Mouse (Mus musculus): ENCODE data around the gene Slc4a8. TPM values are rescaled to one million over a fixed set of nuclear protein-coding genes. Genes with fewer than 3 reads are reported as not detected.

The Slc4a8 gene
- polyA plus RNA-seq, 1 experiment from 2014 or later: 16.8 TPM

Other genes with a start within 250 kb of the Slc4a8 start
- gene Tfcp2, start 209.7 kb upstream of the Slc4a8 start, polyA plus RNA-seq (2016; fragmentation: Nextera tagmentation; extraction: Ambion mirVana): 40.0 and 41.0 TPM in 2 replicates
- 29.0 and 29.1 TPM in 2 replicates for gene Pou6f1, start 161.8 kb upstream of the Slc4a8 start, polyA plus RNA-seq (2016; fragmentation: Nextera tagmentation; extraction: Ambion mirVana)
- 171 and 182 TPM in 2 replicates for gene Dazap2, start 146.4 kb upstream of the Slc4a8 start, polyA plus RNA-seq (2016; fragmentation: Nextera tagmentation; extraction: Ambion mirVana)
- 3.8 and 5.1 TPM in 2 replicates for gene Smagp, start 124.8 kb upstream of the Slc4a8 start, polyA plus RNA-seq (2016; fragmentation: Nextera tagmentation; extraction: Ambion mirVana)
- gene Bin2, start 92.2 kb upstream of the Slc4a8 start, polyA plus RNA-seq (2016; fragmentation: Nextera tagmentation; extraction: Ambion mirVana): 3.5 TPM in 2 replicates
- gene Cela1, start 73.8 kb upstream of the Slc4a8 start, polyA plus RNA-seq (2016; fragmentation: Nextera tagmentation; extraction: Ambion mirVana): 2.7 and 3.4 TPM in 2 replicates
- gene Galnt6, start 32.4 kb upstream of the Slc4a8 start, polyA plus RNA-seq (2016; fragmentation: Nextera tagmentation; extraction: Ambion mirVana): 0.15 and 0.37 TPM in 2 replicates
- gene Scn8a, start 108.1 kb downstream of the Slc4a8 start, polyA plus RNA-seq (2016; fragmentation: Nextera tagmentation; extraction: Ambion mirVana): 19.8 and 23.6 TPM in 2 replicates

Measured in neural tube, embryonic 12.5 days (tissue).